Mouse (Mus musculus) midbrain, embryonic 12.5 days (tissue): ENCODE measurements around the gene Ift57. TPM values are rescaled to one million over a fixed set of nuclear protein-coding genes. Genes with fewer than 3 reads are reported as not detected.
A peak's percentile ranks its signal among the peaks of the same experiment; 100 is the strongest.

ENCODE experiments used
- ATAC-seq: fragments of 200-750 bp; cut with Nextera tagmentation; 2 replicates; pipeline ENCODE4 v1.8.0; 2017; ENCODE audit warnings: low read depth, moderate TSS enrichment, moderate library complexity; ENCODE audit not compliant: low FRiP score
- H3K27ac ChIP-seq: fragments of 300-500 bp; sonication (generic); replicated peaks from 2 replicates; pipeline ENCODE4 v1.5.1; 2016; ENCODE audit warnings: mild to moderate bottlenecking
- H3K27me3 ChIP-seq: fragments of 300-500 bp; sonication (generic); 2 replicates; pipeline ENCODE4 v1.6.1; 2016; ENCODE audit warnings: mild to moderate bottlenecking
- H3K36me3 ChIP-seq: fragments of 300-500 bp; sonication (generic); 2 replicates; pipeline ENCODE4 v1.6.1; 2016
- H3K4me1 ChIP-seq: fragments of 300-500 bp; sonication (generic); 2 replicates; pipeline ENCODE4 v1.6.1; 2016
- H3K4me2 ChIP-seq: fragments of 300-500 bp; sonication (generic); replicated peaks from 2 replicates; pipeline ENCODE4 v1.6.1; 2016; ENCODE audit warnings: mild to moderate bottlenecking, moderate library complexity
- H3K4me3 ChIP-seq: fragments of 300-500 bp; sonication (generic); 2 replicates; pipeline ENCODE4 v1.5.1; 2016; ENCODE audit warnings: mild to moderate bottlenecking
- H3K9ac ChIP-seq: fragments of 300-500 bp; sonication (generic); replicated peaks from 2 replicates; pipeline ENCODE4 v1.6.1; 2016; ENCODE audit warnings: mild to moderate bottlenecking, moderate library complexity
- H3K9me3 ChIP-seq: fragments of 300-500 bp; sonication (generic); 2 replicates; pipeline ENCODE4 v1.6.1; 2016; ENCODE audit warnings: mild to moderate bottlenecking
- WGBS: fragments of 180-500 bp; shearing (Covaris S2); methylation state at CpG from one replicate; pipeline ENCODE4 v1.1.7; 2016; 5-methylcytosine and 5-hydroxymethylcytosine counted together
- polyA plus RNA-seq: library from polyadenylated mRNA; unstranded; fragments of >200 nt; fragmentation: Nextera tagmentation; extraction: Ambion mirVana; gene quantifications from 2 replicates; pipeline ENCODE4 v1.2.1, GENCODE M21; 2016

Gene Ift57
- 40.3 and 41.6 TPM in 2 replicates for polyA plus RNA-seq

GRCm38 (mm10) chr16:49698620-49699525 is at the start of gene Ift57:
Gene Ift57 (plus strand): TSS chr16:49699233.
- Histone ChIP-seq H3K36me3 (no peaks in the 10 kb centered on the region), H3K9me3 (no peaks in the 10 kb centered on the region), H3K4me1 (peaks cover 13% of the 10 kb centered on the region; the same call in 1 of the 2 replicates), H3K27me3 (no peaks in the 10 kb centered on the region), H3K9ac (peak within 1 kb of the TSS; percentile 77), H3K4me3 (peak within 1 kb of the TSS; percentile 76), H3K27ac (peak within 1 kb of the TSS; percentile 76), H3K4me2 (peak within 1 kb of the TSS; percentile 70)
- WGBS, result 3% methylated on average over 52 of the region's 53 CpGs
- peak; percentile 100 for ATAC-seq

- H3K4me1 ChIP-seq, result no peaks in the 10 kb centered on the region
- H3K4me2 ChIP-seq, result no peak overlapping the region
- WGBS, result 91% methylated on average over 4 of the region's 4 CpGs
- no peaks in the 10 kb centered on the region for H3K9me3 ChIP-seq
- no peaks in the 10 kb centered on the region for H3K36me3 ChIP-seq
- H3K27ac ChIP-seq, result no peak overlapping the region
- ATAC-seq, result no peak
- H3K9ac ChIP-seq, result no peak overlapping the region
- no peak overlapping the region for H3K4me3 ChIP-seq
- H3K27me3 ChIP-seq, result no peaks in the 10 kb centered on the region
Measured at GRCm38 (mm10) chr16:49657182-49657581, 41.9 kb upstream of the Ift57 start.

- H3K4me3 ChIP-seq, result no peak overlapping the region
- no peaks in the 10 kb centered on the region for H3K27me3 ChIP-seq
- no peaks in the 10 kb centered on the region for H3K9me3 ChIP-seq
- no peak overlapping the region for H3K27ac ChIP-seq
- no peak overlapping the region for H3K4me2 ChIP-seq
- no peak for ATAC-seq
- WGBS, result 80% methylated on average over 5 of the region's 5 CpGs
- H3K4me1 ChIP-seq, result no peaks in the 10 kb centered on the region
- no peaks in the 10 kb centered on the region for H3K36me3 ChIP-seq
- H3K9ac ChIP-seq, result no peak overlapping the region
Measured at GRCm38 (mm10) chr16:49658029-49658428, 41.0 kb upstream of the Ift57 start.

- H3K27me3 ChIP-seq, result no peaks in the 10 kb centered on the region
- 79% methylated on average over 2 of the region's 2 CpGs for WGBS
- H3K4me3 ChIP-seq, result no peak overlapping the region
- ATAC-seq, result no peak
- no peaks in the 10 kb centered on the region for H3K4me1 ChIP-seq
- no peak overlapping the region for H3K27ac ChIP-seq
- H3K4me2 ChIP-seq, result no peak overlapping the region
- H3K9me3 ChIP-seq, result no peaks in the 10 kb centered on the region
- H3K36me3 ChIP-seq, result no peaks in the 10 kb centered on the region
- H3K9ac ChIP-seq, result no peak overlapping the region
Measured at GRCm38 (mm10) chr16:49659131-49659530, 39.9 kb upstream of the Ift57 start.

- Histone ChIP-seq H3K27me3 (no peaks in the 10 kb centered on the region), H3K27ac (no peak overlapping the region), H3K9me3 (no peaks in the 10 kb centered on the region), H3K36me3 (no peaks in the 10 kb centered on the region), H3K4me1 (no peaks in the 10 kb centered on the region), H3K4me3 (no peak overlapping the region), H3K9ac (no peak overlapping the region), H3K4me2 (no peak overlapping the region)
- ATAC-seq, result no peak
- WGBS, result 92% methylated on average over 3 of the region's 3 CpGs
Measured at GRCm38 (mm10) chr16:49660111-49660510, 38.9 kb upstream of the Ift57 start.

- Histone ChIP-seq H3K27ac (no peak overlapping the region), H3K4me2 (no peak overlapping the region), H3K9ac (no peak overlapping the region), H3K9me3 (no peaks in the 10 kb centered on the region), H3K27me3 (no peaks in the 10 kb centered on the region), H3K4me1 (no peaks in the 10 kb centered on the region), H3K36me3 (no peaks in the 10 kb centered on the region), H3K4me3 (no peak overlapping the region)
- WGBS, result 87% methylated on average over 6 of the region's 6 CpGs
- ATAC-seq, result no peak
Measured at GRCm38 (mm10) chr16:49662201-49662600, 36.8 kb upstream of the Ift57 start.

GRCm38 (mm10) chr16:49664677-49665076 is 34.4 kb upstream of the Ift57 start:
- no peak overlapping the region for H3K4me2 ChIP-seq

GRCm38 (mm10) chr16:49679666-49680065 is 19.4 kb upstream of the Ift57 start:
- no peaks in the 10 kb centered on the region for H3K9me3 ChIP-seq
- no peak overlapping the region for H3K4me2 ChIP-seq
- no peak overlapping the region for H3K9ac ChIP-seq
- H3K36me3 ChIP-seq, result no peaks in the 10 kb centered on the region
- no peaks in the 10 kb centered on the region for H3K27me3 ChIP-seq
- no peak for ATAC-seq
- no peaks in the 10 kb centered on the region for H3K4me1 ChIP-seq
- H3K4me3 ChIP-seq, result no peak overlapping the region
- 84% methylated on average over 6 of the region's 6 CpGs for WGBS
- H3K27ac ChIP-seq, result no peak overlapping the region

More at GRCm38 (mm10) chr16:49664677-49665076, 34.4 kb upstream of the Ift57 start:
- H3K9ac ChIP-seq, result no peak overlapping the region
- WGBS, result 84% methylated on average over 7 of the region's 7 CpGs
- no peaks in the 10 kb centered on the region for H3K27me3 ChIP-seq
- no peaks in the 10 kb centered on the region for H3K36me3 ChIP-seq
- no peak overlapping the region for H3K27ac ChIP-seq
- H3K4me3 ChIP-seq, result no peak overlapping the region
- no peaks in the 10 kb centered on the region for H3K9me3 ChIP-seq
- H3K4me1 ChIP-seq, result no peaks in the 10 kb centered on the region
- no peak for ATAC-seq

- WGBS, result 16% methylated on average over 4 of the region's 4 CpGs
- no peak overlapping the region for H3K9ac ChIP-seq
- ATAC-seq, result no peak
Measured at GRCm38 (mm10) chr16:49684961-49685360, 14.1 kb upstream of the Ift57 start.

GRCm38 (mm10) chr16:49699821-49700220 is 788 bp downstream of the Ift57 start:
- H3K9ac ChIP-seq, result peak overlapping the region; percentile 77; the same call in 1 of the 2 replicates
- WGBS, result 35% methylated on average over 5 of the region's 5 CpGs

More at GRCm38 (mm10) chr16:49684961-49685360, 14.1 kb upstream of the Ift57 start:
- Histone ChIP-seq H3K36me3 (no peaks in the 10 kb centered on the region), H3K27ac (no peak overlapping the region), H3K9me3 (no peaks in the 10 kb centered on the region), H3K4me1 (peaks cover 3% of the 10 kb centered on the region; the same call in 1 of the 2 replicates), H3K4me3 (no peak overlapping the region), H3K4me2 (no peak overlapping the region), H3K27me3 (no peaks in the 10 kb centered on the region)

GRCm38 (mm10) chr16:49708074-49708473 is 9.0 kb downstream of the Ift57 start:
- H3K4me1 ChIP-seq, result no peaks in the 10 kb centered on the region
- WGBS, result 73% methylated on average over 1 of the region's 1 CpGs
- no peak for ATAC-seq

More at GRCm38 (mm10) chr16:49699821-49700220, 788 bp downstream of the Ift57 start:
- no peak overlapping the region for H3K27ac ChIP-seq
- no peak for ATAC-seq
- H3K36me3 ChIP-seq, result no peaks in the 10 kb centered on the region
- peaks cover 13% of the 10 kb centered on the region; the same call in 1 of the 2 replicates for H3K4me1 ChIP-seq
- H3K9me3 ChIP-seq, result no peaks in the 10 kb centered on the region
- peak overlapping the region; percentile 70 for H3K4me2 ChIP-seq
- H3K4me3 ChIP-seq, result peak overlapping the region; percentile 76
- no peaks in the 10 kb centered on the region for H3K27me3 ChIP-seq

GRCm38 (mm10) chr16:49710188-49710587 is 11.2 kb downstream of the Ift57 start:
- no peak overlapping the region for H3K4me3 ChIP-seq
- peaks cover 6% of the 10 kb centered on the region; the same call in 1 of the 2 replicates for H3K36me3 ChIP-seq
- no peaks in the 10 kb centered on the region for H3K4me1 ChIP-seq
- H3K9me3 ChIP-seq, result no peaks in the 10 kb centered on the region
- no peak for ATAC-seq
- H3K9ac ChIP-seq, result no peak overlapping the region
- H3K4me2 ChIP-seq, result no peak overlapping the region
- WGBS, result 92% methylated on average over 3 of the region's 3 CpGs
- H3K27me3 ChIP-seq, result no peaks in the 10 kb centered on the region
- no peak overlapping the region for H3K27ac ChIP-seq

More at GRCm38 (mm10) chr16:49708074-49708473, 9.0 kb downstream of the Ift57 start:
- H3K4me2 ChIP-seq, result no peak overlapping the region
- H3K27ac ChIP-seq, result no peak overlapping the region
- H3K4me3 ChIP-seq, result no peak overlapping the region
- peaks cover 6% of the 10 kb centered on the region; the same call in 1 of the 2 replicates for H3K36me3 ChIP-seq
- no peaks in the 10 kb centered on the region for H3K27me3 ChIP-seq
- no peak overlapping the region for H3K9ac ChIP-seq
- H3K9me3 ChIP-seq, result no peaks in the 10 kb centered on the region
